Mouse (Mus musculus) MEL (cell line): ENCODE measurements around the gene Tnfsf11. TPM values are rescaled to one million over a fixed set of nuclear protein-coding genes. Genes with fewer than 3 reads are reported as not detected.

Experiments used
- DNase-seq: peaks from one replicate; pipeline ENCODE4 v3.0.0; 2011; ENCODE audit warnings: low read depth, low spot score
- H3K27ac ChIP-seq: 2 replicates; pipeline ENCODE4 v1.5.1; 2012; ENCODE audit warnings: low read depth, mild to moderate bottlenecking, control low read depth, low read length, moderate library complexity; ENCODE audit not compliant: control insufficient read depth
- H3K27me3 ChIP-seq, 2 experiments: fragments of 150-350 bp in 1 of 2; sonication (generic) in 1 of 2; 2 replicates each; pipeline ENCODE4 v1.6.1; 2012; ENCODE audit warnings: low read length in 2 of 2, mild to moderate bottlenecking in 2 of 2, improper control_type of control experiment in 1 of 2, moderate library complexity in 1 of 2; ENCODE audit not compliant: insufficient read depth in 2 of 2, control insufficient read depth in 1 of 2
- H3K36me3 ChIP-seq, 2 experiments: 2 replicates each; pipeline ENCODE4 v1.6.1; 2012 to 2014; ENCODE audit warnings: low read length in 2 of 2, improper control_type of control experiment in 1 of 2, inconsistent platforms in 1 of 2, mild to moderate bottlenecking in 1 of 2; ENCODE audit not compliant: insufficient read depth in 2 of 2, control insufficient read depth in 1 of 2
- H3K4me1 ChIP-seq, 2 experiments: fragments of 150-350 bp in 1 of 2; sonication (generic) in 1 of 2; 2 replicates each; pipeline ENCODE4 v1.6.1; 2012; ENCODE audit warnings: low read length in 2 of 2, improper control_type of control experiment in 1 of 2, mild to moderate bottlenecking in 1 of 2; ENCODE audit not compliant: insufficient read depth in 2 of 2, control insufficient read depth in 1 of 2
- H3K4me3 ChIP-seq, 2 experiments: fragments of 150-350 bp in 1 of 2; sonication (generic) in 1 of 2; 2 replicates each; pipeline ENCODE4 v1.5.1; 2012; ENCODE audit warnings: low read depth in 2 of 2, low read length in 2 of 2, mild to moderate bottlenecking in 2 of 2, moderate library complexity in 2 of 2, control low read depth in 1 of 2, improper control_type of control experiment in 1 of 2; ENCODE audit not compliant: control insufficient read depth in 1 of 2, insufficient read depth in 1 of 2
- H3K79me2 ChIP-seq: 2 replicates; pipeline ENCODE4 v1.6.1; 2012; ENCODE audit warnings: mild to moderate bottlenecking, low read length, moderate library complexity; ENCODE audit not compliant: control insufficient read depth, poor library complexity, insufficient read depth
- H3K9ac ChIP-seq: 2 replicates; pipeline ENCODE4 v1.6.1; 2012; ENCODE audit warnings: low read depth, mild to moderate bottlenecking, control low read depth, low read length, moderate library complexity; ENCODE audit not compliant: control insufficient read depth, poor library complexity, severe bottlenecking
- H3K9me3 ChIP-seq: fragments of 150-350 bp; sonication (generic); replicated peaks from 2 replicates; pipeline ENCODE4 v1.6.1; 2012; ENCODE audit warnings: mild to moderate bottlenecking, low read length, improper control_type of control experiment, moderate library complexity; ENCODE audit not compliant: insufficient read depth
- BHLHE40 ChIP-seq: IDR thresholded peaks from 2 replicates; pipeline ENCODE4 v1.6.1; 2012; ENCODE audit warnings: low read depth, mild to moderate bottlenecking, inconsistent platforms, low read length, improper control_type of control experiment, borderline replicate concordance
- CHD1 ChIP-seq: IDR thresholded peaks from 2 replicates; pipeline ENCODE4 v1.6.1; 2012; ENCODE audit warnings: low read depth, mild to moderate bottlenecking, inconsistent platforms, low read length, improper control_type of control experiment
- CHD2 ChIP-seq: IDR thresholded peaks from 2 replicates; pipeline ENCODE4 v1.6.1; 2011; ENCODE audit warnings: low read length, improper control_type of control experiment
- E2F4 ChIP-seq: IDR thresholded peaks from 2 replicates; pipeline ENCODE4 v1.6.1; 2011; ENCODE audit warnings: low read depth, low read length, improper control_type of control experiment, borderline replicate concordance
- EP300 ChIP-seq, 2 experiments: IDR thresholded peaks; 2 replicates each; pipeline ENCODE4 v1.6.1; 2011; ENCODE audit warnings: improper control_type of control experiment in 2 of 2, low read length in 2 of 2, low read depth in 1 of 2, mild to moderate bottlenecking in 1 of 2
- ETS1 ChIP-seq: IDR thresholded peaks from 2 replicates; pipeline ENCODE4 v1.6.1; 2012; ENCODE audit warnings: low read depth, mild to moderate bottlenecking, inconsistent platforms, low read length, improper control_type of control experiment, moderate library complexity
- HCFC1 ChIP-seq: IDR thresholded peaks from 2 replicates; pipeline ENCODE4 v1.6.1; 2012; ENCODE audit warnings: low read depth, mild to moderate bottlenecking, inconsistent platforms, low read length, improper control_type of control experiment, moderate library complexity
- JUND ChIP-seq: IDR thresholded peaks from 2 replicates; pipeline ENCODE4 v1.6.1; 2011; ENCODE audit warnings: low read depth, mild to moderate bottlenecking, improper control_type of control experiment, low read length
- KAT2A ChIP-seq: conservative IDR thresholded peaks from 2 replicates; pipeline ENCODE4 v1.6.1; 2012; ENCODE audit warnings: low read depth, low read length, improper control_type of control experiment, inconsistent platforms
- MAFK ChIP-seq: IDR thresholded peaks from 2 replicates; pipeline ENCODE4 v1.6.1; 2011; ENCODE audit warnings: low read depth, mild to moderate bottlenecking, low read length, improper control_type of control experiment, borderline replicate concordance
- MEF2A ChIP-seq: IDR thresholded peaks from 2 replicates; pipeline ENCODE4 v1.6.1; 2014; ENCODE audit warnings: low read depth, mild to moderate bottlenecking, inconsistent platforms, low read length, improper control_type of control experiment; ENCODE audit not compliant: poor library complexity, insufficient replicate concordance, severe bottlenecking; ENCODE audit errors: extremely low read depth
- MYB ChIP-seq: IDR thresholded peaks from 2 replicates; pipeline ENCODE4 v1.6.1; 2011; ENCODE audit warnings: mild to moderate bottlenecking, low read depth, low read length, improper control_type of control experiment
- MYC ChIP-seq: IDR thresholded peaks from 2 replicates; pipeline ENCODE4 v1.6.1; 2011; ENCODE audit warnings: low read depth, mild to moderate bottlenecking, low read length, improper control_type of control experiment, moderate library complexity
- NELFE ChIP-seq: IDR thresholded peaks from 2 replicates; pipeline ENCODE4 v1.6.1; 2011; ENCODE audit warnings: low read depth, low read length, improper control_type of control experiment
- POLR2AphosphoS2 ChIP-seq: IDR thresholded peaks from 2 replicates; pipeline ENCODE4 v1.6.1; 2011; ENCODE audit warnings: low read length, improper control_type of control experiment
- RCOR1 ChIP-seq: IDR thresholded peaks from 2 replicates; pipeline ENCODE4 v1.6.1; 2012; ENCODE audit warnings: low read depth, mild to moderate bottlenecking, inconsistent platforms, low read length, improper control_type of control experiment
- SMC3 ChIP-seq: IDR thresholded peaks from 2 replicates; pipeline ENCODE4 v1.6.1; 2011; ENCODE audit warnings: low read depth, low read length, improper control_type of control experiment
- TAL1 ChIP-seq: IDR thresholded peaks from 2 replicates; pipeline ENCODE4 v1.6.1; 2012; ENCODE audit warnings: mild to moderate bottlenecking, inconsistent platforms, low read length, moderate library complexity, mixed read lengths
- TBP ChIP-seq: IDR thresholded peaks from 2 replicates; pipeline ENCODE4 v1.8.0; 2011; ENCODE audit warnings: low read depth, low read length, improper control_type of control experiment
- ZNF384 ChIP-seq: IDR thresholded peaks from 2 replicates; pipeline ENCODE4 v1.6.1; 2012; ENCODE audit warnings: low read depth, mild to moderate bottlenecking, inconsistent platforms, low read length, improper control_type of control experiment
- polyA plus RNA-seq, 2 experiments: library from polyadenylated mRNA; stranded (reverse) in 1 of 2; unstranded in 1 of 2; fragments of >175 nt in 1 of 2; fragments of >200 nt in 1 of 2; gene quantifications; 2 replicates each; pipeline versions ENCODE4 v1.2.1 to v1.2.4; 2012; ENCODE audit warnings: low replicate concordance in 2 of 2, low read depth in 1 of 2; ENCODE audit not compliant: insufficient read length in 2 of 2, insufficient read depth in 1 of 2, missing spikeins in 1 of 2
- total RNA-seq: library from RNA; depleted of rRNA; stranded (reverse); fragments of 300-350 nt; gene quantifications from 2 replicates; pipeline ENCODE4 v1.2.3, GENCODE M21; 2012

Tnfsf11 gene
- total and polyA plus RNA-seq, 3 experiments: not detected

GRCm38 (mm10) chr14:78276395-78276930 is 31.4 kb downstream of the Tnfsf11 start:
- Histone ChIP-seq H3K79me2 (no peaks in the 10 kb centered on the region), H3K9me3 (no peaks in the 10 kb centered on the region)
- DNase-seq: no peak
- TF ChIP-seq MAFK: no peak
- TF ChIP-seq EP300 (IDR thresholded peaks at IDR 0.05; ENCODE audit: low read depth in 1 of 2, low read length in 2 of 2): no peak
- TF ChIP-seq MEF2A: no peak
- TF ChIP-seq E2F4: no peak
- TF ChIP-seq, all 39 proteins: peak for 0
- H3K4me1 ChIP-seq: no peaks in the 10 kb centered on the region
- H3K4me3 ChIP-seq: no peak overlapping the region
- H3K36me3 ChIP-seq: no peaks in the 10 kb centered on the region
- no peaks in the 10 kb centered on the region for H3K27me3 ChIP-seq
- no peak overlapping the region for H3K9ac ChIP-seq
- H3K27ac ChIP-seq: no peak overlapping the region

DNA sequence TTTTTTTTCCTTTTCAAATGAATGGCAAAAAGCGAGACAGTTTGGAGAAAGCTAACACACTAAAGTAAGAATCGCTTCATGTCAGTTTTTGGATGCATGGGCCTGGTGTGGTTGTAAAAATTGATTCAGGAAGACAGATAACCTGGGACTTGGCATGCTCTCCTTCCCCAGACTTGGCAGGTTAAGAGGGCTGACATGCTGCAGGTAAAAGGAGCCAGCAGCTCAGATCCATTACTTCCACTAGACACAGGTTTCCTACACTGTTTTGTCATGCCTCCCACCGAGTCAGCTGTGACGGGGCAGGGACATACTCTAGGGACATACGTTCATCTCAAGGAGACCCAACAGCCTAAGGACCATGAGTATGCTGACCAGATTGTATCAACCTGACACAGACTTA is 33.0 kb downstream of the Tnfsf11 start:
- TF ChIP-seq MYB (no peak), MYC (no peak), POLR2AphosphoS2 (no peak), ETS1 (no peak), NELFE (no peak), RCOR1 (no peak), E2F4 (no peak), ZNF384 (no peak), TAL1 (no peak), KAT2A (no peak), TBP (no peak), SMC3 (no peak), MAFK (no peak), CHD1 (no peak), MEF2A (no peak), JUND (no peak), CHD2 (no peak), BHLHE40 (no peak), HCFC1 (no peak)
- Histone ChIP-seq H3K27me3 (no peaks in the 10 kb centered on the region), H3K36me3 (no peaks in the 10 kb centered on the region), H3K9me3 (no peaks in the 10 kb centered on the region), H3K4me3 (no peak overlapping the region), H3K27ac (no peak overlapping the region), H3K9ac (no peak overlapping the region), H3K79me2 (no peaks in the 10 kb centered on the region), H3K4me1 (no peaks in the 10 kb centered on the region)
- no peak for DNase-seq
